Mouse (Mus musculus): ENCODE measurements around the gene Cxcl13.

DNA sequence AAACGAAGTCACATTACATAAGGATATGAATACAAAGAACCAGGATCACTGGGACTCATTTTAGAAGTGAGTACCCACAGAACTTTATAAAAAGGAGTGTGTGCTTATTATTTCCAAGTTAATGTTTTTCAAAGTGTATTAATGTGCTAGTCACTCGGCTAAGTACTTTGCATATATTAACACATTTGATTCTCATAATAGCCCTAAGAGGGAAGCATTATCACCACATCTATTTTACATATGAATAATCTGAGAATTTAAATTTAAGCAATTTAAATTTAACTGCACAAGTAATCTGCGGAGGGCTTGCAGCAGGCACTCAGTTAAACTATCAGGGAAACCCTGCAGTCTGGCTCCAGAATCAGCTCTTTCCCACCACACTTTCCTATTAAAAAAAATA lies 40.5 kb downstream of the Cxcl13 start:
- no peak for TF ChIP-seq EP300 (IDR thresholded peaks at IDR 0.05)
- TF ChIP-seq CTCF (IDR thresholded peaks at IDR 0.05) = no peak
